Mouse (Mus musculus): Measurements from ENCODE around the gene Ptdss2. TPM values are rescaled to one million over a fixed set of nuclear protein-coding genes. Genes with fewer than 3 reads are reported as not detected.

The Ptdss2 gene
- polyA plus RNA-seq, 1 experiment from 2014 or later: 70.7 TPM

DNA sequence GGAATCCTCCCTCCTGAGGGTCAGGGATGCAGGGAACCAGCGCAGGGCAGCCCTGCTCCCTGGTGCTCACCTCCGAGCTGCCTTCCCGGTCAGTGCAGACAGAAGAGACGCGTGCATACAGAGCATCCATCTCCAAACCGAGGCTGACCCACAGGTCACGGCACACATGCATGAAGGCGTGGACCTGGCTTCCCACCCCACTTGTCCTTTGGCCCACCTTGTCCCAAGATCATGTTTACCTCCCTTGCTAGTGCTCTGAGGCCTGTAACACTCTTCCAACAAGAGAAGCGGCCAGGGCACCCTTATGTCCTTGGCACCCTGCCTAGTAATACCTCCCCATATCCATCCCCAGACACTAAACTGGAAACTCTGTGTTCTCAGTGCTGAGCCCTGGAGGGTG is 6.3 kb upstream of the Ptdss2 start:
- Histone ChIP-seq H3K4me1 (ENCODE audit: control insufficient read depth, insufficient read depth, low read length) (no peaks in the 10 kb centered on the region), H3K9ac (ENCODE audit: low read length) (no peak overlapping the region), H3K27ac (ENCODE audit: low read depth, low read length) (no peak overlapping the region), H3K4me3 (ENCODE audit: low read depth, low read length) (no peak overlapping the region), H3K36me3 (ENCODE audit: control insufficient read depth, insufficient read depth, low read length) (no peaks in the 10 kb centered on the region), H3K4me2 (no peak overlapping the region), H3K27me3 (ENCODE audit: control insufficient read depth, insufficient read depth, low read length) (no peaks in the 10 kb centered on the region), H3K9me3 (ENCODE audit: control insufficient read depth, low read length) (no peaks in the 10 kb centered on the region)
- no peak for DNase-seq (ENCODE audit: low spot score, missing footprints)
- ATAC-seq (ENCODE audit: low FRiP score): no peak
- 90% methylated on average over 9 of the region's 9 CpGs for WGBS

DNA sequence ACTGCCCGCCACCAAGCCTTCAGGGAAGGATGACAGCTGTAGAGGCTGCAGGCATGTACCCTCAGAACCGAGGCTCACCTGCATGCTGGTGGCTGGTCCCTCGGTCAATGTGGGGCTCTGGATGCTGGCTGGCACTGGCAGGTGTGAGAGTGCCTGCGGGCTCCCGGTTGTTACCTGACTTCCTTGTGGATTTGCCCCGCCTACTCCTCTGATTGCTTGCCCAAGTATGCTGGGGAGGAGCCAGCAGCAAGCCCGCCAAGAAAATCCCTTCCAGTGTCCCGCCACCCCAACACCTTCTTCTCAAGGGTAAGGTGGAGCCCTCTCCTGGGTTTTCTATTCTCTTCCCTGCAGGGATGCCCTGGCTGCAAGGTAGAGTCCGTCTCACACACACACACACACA is 4.5 kb upstream of the Ptdss2 start, which contains the start of gene Ano9:
Gene Ano9 (minus strand): TSS at position 171 of the 400 bp plus-strand sequence.
- ATAC-seq (ENCODE audit: low FRiP score) (no peak), DNase-seq (ENCODE audit: low spot score, missing footprints) (no peak)
- no peak within 1 kb of the TSS for H3K4me3 ChIP-seq (ENCODE audit: low read depth, low read length)
- H3K27ac ChIP-seq (ENCODE audit: low read depth, low read length): no peak within 1 kb of the TSS
- 14% methylated on average over 8 of the region's 9 CpGs for WGBS
- no peaks in the 10 kb centered on the region for H3K9me3 ChIP-seq (ENCODE audit: control insufficient read depth, low read length)
- H3K9ac ChIP-seq (ENCODE audit: low read length): no peak within 1 kb of the TSS
- no peaks in the 10 kb centered on the region for H3K4me1 ChIP-seq (ENCODE audit: control insufficient read depth, insufficient read depth, low read length)
- no peaks in the 10 kb centered on the region for H3K36me3 ChIP-seq (ENCODE audit: control insufficient read depth, insufficient read depth, low read length)
- H3K4me2 ChIP-seq: no peak within 1 kb of the TSS
- H3K27me3 ChIP-seq (ENCODE audit: control insufficient read depth, insufficient read depth, low read length): no peaks in the 10 kb centered on the region

- Histone ChIP-seq H3K4me2 (no peak overlapping the region), H3K9me3 (ENCODE audit: control insufficient read depth, low read length) (no peaks in the 10 kb centered on the region), H3K27me3 (ENCODE audit: control insufficient read depth, insufficient read depth, low read length) (no peaks in the 10 kb centered on the region), H3K4me3 (ENCODE audit: low read depth, low read length) (no peak overlapping the region), H3K4me1 (ENCODE audit: control insufficient read depth, insufficient read depth, low read length) (no peaks in the 10 kb centered on the region), H3K36me3 (ENCODE audit: control insufficient read depth, insufficient read depth, low read length) (no peaks in the 10 kb centered on the region), H3K27ac (ENCODE audit: low read depth, low read length) (no peak overlapping the region), H3K9ac (ENCODE audit: low read length) (no peak overlapping the region)
- no peak for DNase-seq (ENCODE audit: low spot score, missing footprints)
- WGBS: 79% methylated on average over 3 of the region's 3 CpGs
- no peak for ATAC-seq (ENCODE audit: low FRiP score)
These were observed 2.7 kb upstream of the Ptdss2 start for GRCm38 (mm10) chr7:141119487-141119886.

- Histone ChIP-seq H3K27ac (ENCODE audit: low read depth, low read length) (no peak overlapping the region), H3K4me3 (ENCODE audit: low read depth, low read length) (no peak overlapping the region), H3K4me1 (ENCODE audit: control insufficient read depth, insufficient read depth, low read length) (no peaks in the 10 kb centered on the region), H3K9me3 (ENCODE audit: control insufficient read depth, low read length) (no peaks in the 10 kb centered on the region), H3K9ac (ENCODE audit: low read length) (no peak overlapping the region), H3K4me2 (no peak overlapping the region), H3K27me3 (ENCODE audit: control insufficient read depth, insufficient read depth, low read length) (no peaks in the 10 kb centered on the region), H3K36me3 (ENCODE audit: control insufficient read depth, insufficient read depth, low read length) (no peaks in the 10 kb centered on the region)
- DNase-seq (ENCODE audit: low spot score, missing footprints) (no peak), ATAC-seq (ENCODE audit: low FRiP score) (no peak)
- WGBS: 88% methylated on average over 3 of the region's 3 CpGs
These were observed 1.6 kb upstream of the Ptdss2 start for GRCm38 (mm10) chr7:141120605-141121004.

DNA sequence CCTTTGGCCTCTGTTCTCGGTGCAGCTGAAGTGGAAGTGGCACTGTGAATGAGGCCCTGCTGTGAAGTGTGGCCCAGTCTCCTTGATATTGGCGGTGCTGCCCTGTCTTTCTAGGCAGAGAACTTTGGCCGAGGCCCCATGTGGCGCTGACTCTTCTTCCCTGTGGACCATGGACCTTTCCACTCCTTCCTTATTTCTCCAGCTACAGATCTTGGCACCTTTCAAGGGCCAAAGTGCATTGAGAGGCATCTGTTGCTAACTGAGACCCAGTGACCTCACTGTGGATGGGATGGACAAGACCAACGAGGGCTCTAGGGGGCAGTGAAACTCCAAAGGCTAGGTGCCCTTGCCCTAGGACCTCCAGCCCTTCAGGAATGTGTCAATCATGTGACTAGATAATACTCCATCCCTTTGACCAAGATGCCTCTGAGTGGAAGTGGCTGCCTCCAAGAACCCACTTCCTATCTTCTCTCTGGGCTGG is 1.1 kb upstream of the Ptdss2 start:
- no peak overlapping the region for H3K27ac ChIP-seq (ENCODE audit: low read depth, low read length)
- H3K9me3 ChIP-seq (ENCODE audit: control insufficient read depth, low read length): no peaks in the 10 kb centered on the region
- no peaks in the 10 kb centered on the region for H3K4me1 ChIP-seq (ENCODE audit: control insufficient read depth, insufficient read depth, low read length)
- ATAC-seq (ENCODE audit: low FRiP score) (no peak), DNase-seq (ENCODE audit: low spot score, missing footprints) (no peak)
- no peaks in the 10 kb centered on the region for H3K27me3 ChIP-seq (ENCODE audit: control insufficient read depth, insufficient read depth, low read length)
- WGBS: 84% methylated on average over 5 of the region's 5 CpGs
- no peaks in the 10 kb centered on the region for H3K36me3 ChIP-seq (ENCODE audit: control insufficient read depth, insufficient read depth, low read length)
- H3K4me3 ChIP-seq (ENCODE audit: low read depth, low read length): no peak overlapping the region
- H3K9ac ChIP-seq (ENCODE audit: low read length): no peak overlapping the region
- no peak overlapping the region for H3K4me2 ChIP-seq

GRCm38 (mm10) chr7:141122689-141123516 is 721 bp downstream of the Ptdss2 start:
- Histone ChIP-seq H3K4me1 (ENCODE audit: control insufficient read depth, insufficient read depth, low read length) (no peaks in the 10 kb centered on the region), H3K4me3 (ENCODE audit: low read depth, low read length) (peak overlapping the region; percentile 54), H3K27me3 (ENCODE audit: control insufficient read depth, insufficient read depth, low read length) (no peaks in the 10 kb centered on the region), H3K4me2 (peak overlapping the region; percentile 68), H3K9ac (ENCODE audit: low read length) (peak overlapping the region; percentile 77), H3K36me3 (ENCODE audit: control insufficient read depth, insufficient read depth, low read length) (no peaks in the 10 kb centered on the region), H3K27ac (ENCODE audit: low read depth, low read length) (peak overlapping the region; percentile 78), H3K9me3 (ENCODE audit: control insufficient read depth, low read length) (no peaks in the 10 kb centered on the region)
- DNase-seq (ENCODE audit: low spot score, missing footprints): peak; percentile 99
- WGBS: 2% methylated on average over 29 of the region's 29 CpGs
- ATAC-seq (ENCODE audit: low FRiP score): peak; percentile 97

DNA sequence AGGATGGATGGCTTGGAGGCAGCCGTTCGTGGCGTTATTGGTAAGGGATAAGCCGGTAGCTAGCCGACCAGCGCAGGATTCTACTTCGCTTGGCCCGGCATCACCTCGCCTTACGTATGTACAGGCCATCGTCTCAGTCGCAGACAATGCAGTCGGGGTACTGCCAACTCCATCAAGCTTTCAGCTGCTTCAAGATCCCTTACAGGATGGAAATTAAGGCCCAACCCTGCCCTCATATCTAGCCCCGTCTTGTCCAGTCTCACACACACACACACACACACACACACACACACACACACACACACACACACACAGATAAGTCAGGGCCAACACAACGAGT is 1.3 kb downstream of the Ptdss2 start:
- peak overlapping the region; percentile 54 for H3K4me3 ChIP-seq (ENCODE audit: low read depth, low read length)
- DNase-seq (ENCODE audit: low spot score, missing footprints): no peak
- H3K27ac ChIP-seq (ENCODE audit: low read depth, low read length): peak overlapping the region; percentile 78
- WGBS: 5% methylated on average over 15 of the region's 15 CpGs
- H3K9me3 ChIP-seq (ENCODE audit: control insufficient read depth, low read length): no peaks in the 10 kb centered on the region
- no peaks in the 10 kb centered on the region for H3K36me3 ChIP-seq (ENCODE audit: control insufficient read depth, insufficient read depth, low read length)
- no peaks in the 10 kb centered on the region for H3K4me1 ChIP-seq (ENCODE audit: control insufficient read depth, insufficient read depth, low read length)
- H3K27me3 ChIP-seq (ENCODE audit: control insufficient read depth, insufficient read depth, low read length): no peaks in the 10 kb centered on the region
- ATAC-seq (ENCODE audit: low FRiP score): no peak
- peak overlapping the region; percentile 68 for H3K4me2 ChIP-seq
- H3K9ac ChIP-seq (ENCODE audit: low read length): peak overlapping the region; percentile 77

DNA sequence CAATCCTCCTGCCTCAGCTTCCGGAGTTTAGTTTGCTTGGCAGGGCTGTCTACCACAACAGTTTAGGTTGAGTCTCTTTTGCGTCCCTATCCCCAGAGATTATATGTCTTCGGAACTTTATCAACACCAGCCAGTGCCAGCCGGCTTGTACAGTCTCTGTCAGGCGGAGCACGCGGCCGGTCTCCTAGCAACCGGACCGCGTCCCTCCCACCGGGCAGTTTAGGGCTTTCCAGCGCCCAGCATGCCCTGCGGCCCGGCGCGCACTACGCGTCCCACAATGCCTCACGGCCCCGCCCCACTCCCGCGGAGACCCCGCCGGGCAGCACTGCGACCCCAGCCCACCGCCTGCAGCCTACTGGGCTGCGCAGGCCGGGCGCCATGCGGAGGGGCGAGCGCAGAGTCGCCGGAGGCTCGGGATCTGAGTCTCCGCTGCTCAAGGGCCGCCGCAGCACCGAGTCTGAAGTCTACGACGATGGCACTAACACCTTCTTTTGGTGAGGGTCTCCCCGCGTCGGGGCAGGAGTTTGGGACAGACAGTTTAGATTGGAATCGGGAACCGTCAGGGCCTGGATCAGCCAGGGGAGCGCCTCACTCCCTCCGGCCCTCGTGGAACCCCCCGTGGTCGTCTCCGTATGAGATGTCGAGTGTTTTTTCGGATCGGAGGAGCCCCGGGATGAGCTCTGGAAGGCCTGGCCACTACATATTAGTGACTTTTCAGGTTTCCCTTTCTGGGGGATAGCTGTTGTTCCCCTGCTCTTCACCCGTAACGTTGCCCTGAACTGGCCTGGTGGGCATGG is 9.0 kb downstream of the Ptdss2 start:
- Histone ChIP-seq H3K9me3 (ENCODE audit: control insufficient read depth, low read length) (no peaks in the 10 kb centered on the region), H3K27me3 (ENCODE audit: control insufficient read depth, insufficient read depth, low read length) (no peaks in the 10 kb centered on the region), H3K27ac (ENCODE audit: low read depth, low read length) (peak overlapping the region; percentile 25; the same call in 1 of the 2 replicates), H3K4me2 (peak overlapping the region; percentile 79), H3K36me3 (ENCODE audit: control insufficient read depth, insufficient read depth, low read length) (peaks cover 8% of the 10 kb centered on the region), H3K4me3 (ENCODE audit: low read depth, low read length) (peak overlapping the region; percentile 77), H3K4me1 (ENCODE audit: control insufficient read depth, insufficient read depth, low read length) (peaks cover 9% of the 10 kb centered on the region), H3K9ac (ENCODE audit: low read length) (peak overlapping the region; percentile 87)
- ATAC-seq (ENCODE audit: low FRiP score): peak; percentile 99
- DNase-seq (ENCODE audit: low spot score, missing footprints): peak; percentile 100
- under 1% methylated on average over 59 of the region's 59 CpGs for WGBS

Data from midbrain, embryonic 11.5 days (tissue).